Mouse (Mus musculus) T-helper 17 cell (primary cell): ENCODE data around the gene Gm9736.
"Not testable (repeated sequence)": the region's sequence is repeated elsewhere in the genome, so short reads cannot be mapped to it uniquely, and the experiment has no call there.

Experiments
- in situ Hi-C, 2 experiments: fragments of 300-600 bp; cut with MboI, MseI; formaldehyde crosslinking; loops; 1 replicate in 1 of 2; 2 replicates in 1 of 2; pipeline ENCODE4 v1.15.1; 2025; ENCODE audit warnings: high pct_unique_total_duplicates in 2 of 2

The Gm9736 gene

GRCm38 (mm10) chr10:77751254-77751653 lies at the start of gene Gm9736:
Gene Gm9736 (minus strand): TSS chr10:77751354.
- in situ Hi-C loops, result not testable (repeated sequence)

DNA sequence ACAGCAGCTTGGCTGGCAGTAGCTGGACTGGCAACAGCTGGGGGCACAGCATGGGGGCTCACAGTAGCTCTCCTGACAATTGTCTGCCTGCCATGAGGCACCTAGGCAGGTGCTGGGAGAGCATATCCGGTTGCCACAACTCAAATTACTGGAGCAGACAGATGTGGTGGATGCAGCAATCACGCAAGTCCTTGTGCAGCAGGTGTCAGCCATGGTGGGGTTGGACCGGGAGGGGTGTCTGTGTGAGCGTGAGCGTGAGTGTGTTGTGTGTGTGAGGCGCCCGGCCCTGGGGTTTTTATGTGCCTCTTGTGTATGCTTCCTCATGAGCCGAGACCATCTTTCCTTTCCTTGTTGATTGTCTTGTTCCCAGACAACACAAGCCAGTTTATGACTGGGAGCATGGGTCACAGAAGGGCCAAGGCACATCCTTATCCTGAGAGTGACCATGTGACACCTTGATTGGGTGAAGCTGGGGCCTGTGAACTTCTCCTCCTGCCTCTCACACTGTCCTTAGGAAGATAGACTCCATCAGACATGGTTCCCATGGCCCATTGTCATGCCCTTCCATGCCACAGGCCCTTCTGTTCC lies 47.9 kb upstream of the Gm9736 start, which contains the start of gene Gm19668:
Gm19668 (minus strand) TSS at position 213 of the 588 bp plus-strand sequence.
- in situ Hi-C loops, result no loop called here

GRCm38 (mm10) chr10:77798164-77798920 lies 47.2 kb upstream of the Gm9736 start:
- in situ Hi-C loops, result not testable (repeated sequence)

DNA sequence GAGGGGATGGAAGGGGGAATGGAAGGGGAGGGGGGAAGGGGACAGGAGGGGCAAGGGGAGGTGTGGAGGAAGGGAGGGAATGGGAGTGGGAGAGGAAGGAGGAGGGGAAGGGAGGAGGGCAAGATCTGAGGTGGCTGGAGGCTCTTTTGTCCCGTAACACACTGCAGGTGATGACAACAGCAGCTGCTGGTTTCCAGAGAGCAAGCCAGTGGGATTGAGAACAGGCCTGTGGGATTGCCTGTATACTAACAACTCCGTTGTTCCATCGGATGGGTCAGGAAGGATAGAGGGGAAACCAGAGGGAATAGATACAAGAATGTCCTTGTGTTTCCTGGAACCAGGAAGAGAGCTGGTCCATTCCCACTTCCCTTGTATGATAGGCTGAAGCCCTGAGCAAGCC lies 46.5 kb upstream of the Gm9736 start:
- in situ Hi-C loops, result no loop called here

DNA sequence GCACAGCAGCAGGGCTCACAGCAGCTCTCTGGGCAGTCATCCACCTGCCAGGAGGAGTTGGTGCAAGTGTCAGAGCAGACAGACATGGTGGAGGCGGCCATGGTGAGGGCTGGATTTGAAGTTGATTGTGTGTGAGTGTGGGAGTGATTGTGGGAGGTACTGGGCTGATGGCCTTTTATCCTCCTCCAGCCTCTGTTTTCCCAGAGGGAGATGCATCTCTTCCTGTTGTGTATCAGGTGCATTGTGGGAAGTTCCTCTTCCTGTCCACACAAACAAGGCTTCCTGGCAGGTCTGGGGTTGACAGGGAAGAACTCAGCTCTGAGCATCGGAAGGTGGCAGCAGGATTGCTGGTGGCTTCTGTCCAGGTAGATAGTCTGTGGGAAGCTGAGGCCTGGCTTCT lies 43.8 kb upstream of the Gm9736 start, which contains the start of gene Gm9639:
Gm9639 (minus strand) TSS at position 101 of the 400 bp plus-strand sequence.
- in situ Hi-C loops, result no loop called here

DNA sequence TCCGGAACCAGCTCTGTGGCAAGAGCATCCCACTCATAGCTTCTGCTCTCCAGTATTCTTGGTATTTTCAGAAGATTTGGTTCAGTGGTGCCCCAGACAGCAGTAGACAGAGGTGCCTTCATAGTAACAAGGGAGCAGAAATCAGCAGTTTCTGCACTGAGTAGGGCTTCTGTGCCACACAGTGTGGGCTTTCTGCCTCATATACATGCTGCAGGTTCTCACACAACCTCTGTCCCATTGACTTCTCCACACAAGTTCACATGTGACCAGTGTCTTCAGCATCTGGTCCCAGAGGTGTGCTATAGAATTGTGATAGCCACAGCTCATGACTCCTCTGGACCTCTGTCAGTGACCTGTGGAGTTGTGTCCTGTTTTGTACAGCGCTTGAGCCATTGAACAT lies 37.5 kb upstream of the Gm9736 start:
- in situ Hi-C loops, result no loop called here

DNA sequence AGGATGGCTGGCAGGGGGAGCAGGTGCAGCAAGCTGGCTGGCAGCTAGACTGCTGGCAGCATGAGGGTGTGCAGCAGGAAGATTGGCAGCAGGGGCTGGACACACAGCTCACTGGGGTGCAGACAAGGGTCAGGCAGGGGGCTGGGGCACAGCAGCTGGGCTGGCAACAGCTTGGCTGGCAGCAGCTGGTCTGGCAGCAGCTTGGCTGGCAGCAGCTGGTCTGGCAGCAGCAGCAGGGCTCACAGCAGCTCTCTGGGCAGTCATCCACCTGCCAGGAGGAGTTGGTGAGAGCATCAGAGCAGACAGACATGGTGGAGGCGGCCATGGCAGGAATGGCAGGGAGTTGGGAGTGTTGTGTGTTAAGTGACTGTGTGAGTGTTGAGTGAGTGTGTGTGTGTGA lies 36.7 kb upstream of the Gm9736 start, which contains the start of gene Gm7137:
Gm7137 (minus strand) TSS at position 325 of the 400 bp plus-strand sequence.
- in situ Hi-C loops, result not testable (repeated sequence)

DNA sequence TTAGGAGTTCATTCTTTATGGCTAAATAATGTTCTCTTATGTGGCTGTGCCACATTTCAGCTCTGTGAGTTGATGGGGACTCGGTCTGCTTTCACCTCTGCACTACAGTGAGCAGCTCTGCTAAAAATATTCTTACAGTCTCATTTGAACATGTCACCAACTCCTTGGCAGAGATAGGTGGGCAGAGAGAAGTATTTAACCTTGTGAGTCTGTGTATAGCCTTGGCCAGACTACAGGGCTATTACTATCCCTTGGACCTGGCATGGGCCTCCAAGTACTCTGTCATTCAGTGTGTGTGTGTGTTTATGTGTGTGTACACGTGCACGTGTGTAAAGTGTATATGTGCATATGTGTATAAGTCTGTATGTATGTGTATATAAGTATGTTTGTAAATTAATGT lies 32.2 kb upstream of the Gm9736 start:
- in situ Hi-C loops, result not testable (repeated sequence)

DNA sequence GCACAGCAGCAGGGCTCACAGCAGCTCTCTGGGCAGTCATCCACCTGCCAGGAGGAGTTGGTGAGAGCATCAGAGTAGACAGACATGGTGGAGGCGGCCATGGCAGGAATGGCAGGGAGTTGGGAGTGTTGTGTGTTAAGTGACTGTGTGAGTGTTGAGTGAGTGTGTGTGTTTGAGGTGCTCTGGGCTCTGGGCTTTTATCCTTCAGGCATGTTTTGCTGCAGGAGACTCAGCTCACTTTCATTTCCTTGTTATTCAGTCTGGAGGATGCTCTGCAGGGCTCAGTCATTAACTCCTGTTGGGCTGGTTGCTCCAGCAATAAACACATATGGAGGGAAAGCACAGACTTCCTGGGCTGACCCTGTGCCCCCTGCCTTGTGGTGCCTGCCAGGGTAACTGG lies 31.3 kb upstream of the Gm9736 start, which contains the start of gene Gm3250:
Gm3250 (minus strand) TSS at position 101 of the 400 bp plus-strand sequence.
- in situ Hi-C loops, result not testable (repeated sequence)

- in situ Hi-C loops, result not testable (repeated sequence)
Observed at GRCm38 (mm10) chr10:77776844-77777243, 25.7 kb upstream of the Gm9736 start, which contains the start of gene Gm7138. Gene Gm7138 (minus strand): TSS chr10:77776944.

- in situ Hi-C loops, result not testable (repeated sequence)
Observed at GRCm38 (mm10) chr10:77772142-77772541, 21.0 kb upstream of the Gm9736 start.

DNA sequence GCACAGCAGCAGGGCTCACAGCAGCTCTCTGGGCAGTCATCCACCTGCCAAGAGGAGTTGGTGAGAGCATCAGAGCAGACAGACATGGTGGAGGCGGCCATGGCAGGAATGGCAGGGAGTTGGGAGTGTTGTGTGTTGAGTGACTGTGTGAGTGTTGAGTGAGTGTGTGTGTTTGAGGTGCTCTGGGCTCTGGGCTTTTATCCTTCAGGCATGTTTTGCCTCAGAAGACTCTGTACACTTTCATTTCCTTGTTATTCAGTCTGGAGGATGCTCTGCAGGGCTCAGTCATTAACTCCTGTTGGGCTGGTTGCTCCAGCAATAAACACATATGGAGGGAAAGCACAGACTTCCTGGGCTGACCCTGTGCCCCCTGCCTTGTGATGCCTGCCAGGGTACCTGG lies 20.1 kb upstream of the Gm9736 start, which contains the start of gene Gm3238:
Gm3238 (minus strand) TSS at position 101 of the 400 bp plus-strand sequence.
- in situ Hi-C loops, result not testable (repeated sequence)

DNA sequence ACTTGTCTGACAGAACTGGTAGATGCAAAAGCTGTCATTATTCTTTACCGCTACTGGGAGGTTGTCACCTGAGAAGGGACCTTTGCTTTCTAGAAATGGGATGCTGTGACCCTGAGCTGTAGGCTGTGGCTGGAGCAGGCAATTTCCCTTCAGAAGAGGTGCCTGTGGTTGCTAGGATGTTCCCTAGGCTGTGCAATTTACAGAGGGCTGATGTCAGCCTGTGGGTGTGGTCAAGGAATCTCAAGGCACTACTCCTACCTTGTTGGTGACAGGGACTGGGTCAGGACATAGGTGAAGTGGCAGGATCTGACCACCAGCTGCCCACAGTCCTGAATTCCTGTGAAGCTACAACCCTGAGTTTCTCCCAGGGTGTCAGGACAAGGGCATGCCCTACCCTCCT lies 18.6 kb upstream of the Gm9736 start:
- in situ Hi-C loops, result no loop called here

DNA sequence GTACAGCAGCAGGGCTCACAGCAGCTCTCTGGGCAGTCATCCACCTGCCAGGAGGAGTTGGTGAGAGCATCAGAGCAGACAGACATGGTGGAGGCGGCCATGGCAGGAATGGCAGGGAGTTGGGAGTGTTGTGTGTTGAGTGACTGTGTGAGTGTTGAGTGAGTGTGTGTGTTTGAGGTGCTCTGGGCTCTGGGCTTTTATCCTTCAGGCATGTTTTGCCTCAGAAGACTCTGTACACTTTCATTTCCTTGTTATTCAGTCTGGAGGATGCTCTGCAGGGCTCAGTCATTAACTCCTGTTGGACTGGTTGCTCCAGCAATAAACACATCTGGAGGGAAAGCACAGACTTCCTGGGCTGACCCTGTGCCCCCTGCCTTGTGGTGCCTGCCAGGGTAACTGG lies 8.4 kb upstream of the Gm9736 start, which contains the start of gene Gm3233:
Gm3233 (minus strand) TSS at position 101 of the 400 bp plus-strand sequence.
- in situ Hi-C loops, result not testable (repeated sequence)

DNA sequence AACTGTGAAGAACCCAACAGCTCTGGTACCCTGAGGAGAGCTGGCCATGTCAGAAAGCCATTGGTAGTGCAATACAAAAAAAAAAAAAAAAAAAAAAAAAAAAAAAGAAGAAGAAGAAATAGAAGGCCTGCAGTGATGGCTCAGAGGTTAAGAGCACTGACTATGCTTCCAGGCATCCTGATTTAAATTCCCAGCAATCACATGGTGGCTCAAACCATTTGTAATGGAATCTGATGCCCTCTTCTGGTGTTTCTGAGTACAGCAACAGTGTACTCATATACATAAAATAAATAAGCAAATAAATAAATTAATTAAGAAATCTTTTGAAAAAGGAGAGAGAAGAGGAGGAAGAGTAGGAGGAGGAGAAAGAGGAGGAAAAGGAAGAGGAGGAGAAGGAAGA lies 2.3 kb upstream of the Gm9736 start:
- in situ Hi-C loops, result no loop called here

- in situ Hi-C loops, result not testable (repeated sequence)
Observed at GRCm38 (mm10) chr10:77752312-77752711, 1.2 kb upstream of the Gm9736 start.

DNA sequence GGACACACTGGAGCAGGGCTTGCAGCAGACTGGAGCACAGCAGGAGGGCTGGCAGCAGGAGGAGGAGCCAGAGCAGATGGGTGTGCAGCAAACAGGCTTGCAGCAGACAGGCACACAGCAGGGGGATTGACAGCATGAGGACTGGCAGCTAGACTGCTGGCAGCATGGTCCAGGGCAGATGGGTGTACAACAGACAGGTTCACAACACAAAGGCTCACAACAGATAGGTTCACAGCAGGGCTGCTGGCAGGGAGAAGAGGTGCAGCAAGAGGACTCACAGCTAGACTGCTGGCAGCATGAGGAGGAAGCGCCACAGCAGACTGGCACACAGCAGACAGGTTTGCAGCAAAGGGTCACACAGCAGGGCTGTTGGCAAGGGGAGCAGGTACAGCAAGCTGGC lies 468 bp downstream of the Gm9736 start:
- in situ Hi-C loops, result not testable (repeated sequence)

GRCm38 (mm10) chr10:77741924-77742688 lies 9.0 kb downstream of the Gm9736 start, which contains the start of gene Gm18596:
Gene Gm18596 (minus strand): TSS chr10:77742638.
- in situ Hi-C loops, result not testable (repeated sequence)

- in situ Hi-C loops, result no loop called here
Observed at GRCm38 (mm10) chr10:77738929-77739328, 12.2 kb downstream of the Gm9736 start.

DNA sequence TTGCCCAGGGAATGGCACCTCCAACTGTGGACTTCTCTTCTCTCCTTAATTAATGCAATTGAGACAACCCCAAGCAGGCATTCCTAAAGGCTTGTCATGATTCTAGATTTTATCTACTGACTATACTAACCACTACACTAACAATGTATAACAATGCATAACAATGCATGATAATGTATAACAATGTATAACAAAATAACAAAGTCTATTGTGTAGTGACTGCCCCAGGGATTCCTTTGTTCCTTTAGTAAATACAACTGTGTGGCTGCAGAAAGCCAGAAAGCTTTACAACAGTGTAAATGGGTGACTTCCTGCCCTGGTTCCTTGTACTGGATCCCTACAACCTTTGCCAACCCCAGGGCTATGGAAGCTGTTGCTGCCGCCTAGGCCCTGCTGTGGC lies 15.2 kb downstream of the Gm9736 start:
- in situ Hi-C loops, result no loop called here

DNA sequence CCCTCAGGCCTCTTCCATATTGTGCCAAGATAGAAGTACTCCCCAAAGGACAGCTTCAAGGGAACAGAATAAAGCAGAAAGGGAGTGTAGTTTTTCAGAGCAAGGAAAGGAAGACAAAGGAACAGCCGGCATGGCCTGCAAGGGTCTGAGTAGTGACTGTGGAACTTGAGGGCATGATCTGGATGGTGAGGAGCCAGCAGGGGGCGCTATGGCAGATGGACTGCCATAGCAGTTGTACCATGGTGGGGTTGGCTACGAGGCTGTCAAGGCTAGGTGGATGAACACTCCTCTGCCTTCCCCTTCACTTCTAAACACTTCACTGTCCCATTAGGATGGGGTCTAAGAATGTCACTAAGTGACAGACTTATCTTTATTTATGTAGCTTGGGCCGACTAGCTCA lies 21.9 kb downstream of the Gm9736 start:
- in situ Hi-C loops, result no loop called here

GRCm38 (mm10) chr10:77728280-77728679 lies 22.9 kb downstream of the Gm9736 start:
- in situ Hi-C loops, result no loop called here
